ENCODE assay signal across 30 mouse cellular contexts in genomic region chr7:70089121-70089520, GRCm38 (mm10).
A peak's percentile ranks its signal among the peaks of the same experiment; 100 is the strongest.
DNase-seq lines count a peak whose midpoint lies in the region; ATAC-seq lines count a peak whose summit lies in the region.
"Had no signal": no experiment of that assay in that cellular context is flagged by ENCODE, and none has a peak within 500 bp of the region (broad histone marks: within the 10 kb centered on the region; RNA-seq: fewer than 3 reads in every experiment).

No protein-coding gene starts in this region.

- peaks cover 11% of the 10 kb centered on the region for H3K9me3 ChIP-seq in hindbrain, embryonic 10.5 days
- H3K9me3 ChIP-seq in hindbrain, embryonic 11.5 days (ENCODE audit: control insufficient read depth, low read length) = no peaks in the 10 kb centered on the region
- H3K9me3 ChIP-seq in forebrain, embryonic 12.5 days = peaks cover 10% of the 10 kb centered on the region; the same call in 1 of the 2 replicates
- H3K9me3 ChIP-seq: heart, embryonic 15.5 days; intestine, embryonic 15.5 days; stomach, embryonic 15.5 days had no signal

- 26% methylated on average over 5 of the region's 5 CpGs for WGBS in hindbrain, embryonic 10.5 days
- WGBS in hindbrain, embryonic 11.5 days = 40% methylated on average over 5 of the region's 5 CpGs
- WGBS in forebrain, embryonic 12.5 days = 6% methylated on average over 5 of the region's 5 CpGs

- peak; percentile 30 for DNase-seq in hindbrain, embryonic 10.5 days (ENCODE audit: low spot score)
- DNase-seq in hindbrain, embryonic 11.5 days (ENCODE audit: low spot score) = no peak
- peak; percentile 45 for DNase-seq in retina, postnatal 1 day
- DNase-seq in retina, embryonic 14.5 days (ENCODE audit: low spot score) = no peak
- no peak for DNase-seq in layer of hippocampus, adult 8-10 months (ENCODE audit: low spot score in 2 of 2)
- no peak for DNase-seq in frontal cortex, postnatal 36 days (ENCODE audit: low spot score in 2 of 2)
- DNase-seq: adrenal gland, postnatal 25 days; cerebellum, adult 18-20 months; cerebellum, postnatal 10 days; gastrocnemius, postnatal 25 days; heart, adult 11 months; heart, postnatal 36 days; kidney, adult 8-10 months; kidney, postnatal 4 days; layer of hippocampus, adult 9-11 months; liver; lung, adult 2 months; lung, postnatal 10 days; right cerebral cortex, postnatal 25 days had no signal

- H3K36me3 ChIP-seq in hindbrain, embryonic 10.5 days = no peaks in the 10 kb centered on the region
- H3K36me3 ChIP-seq in hindbrain, embryonic 11.5 days (ENCODE audit: control insufficient read depth, insufficient read depth, low read length) = no peaks in the 10 kb centered on the region
- no peaks in the 10 kb centered on the region for H3K36me3 ChIP-seq in forebrain, embryonic 12.5 days (replicated peaks)
- H3K36me3 ChIP-seq: embryonic facial prominence, embryonic 13.5 days; heart, embryonic 10.5 days; heart, embryonic 15.5 days; intestine, embryonic 15.5 days; stomach, embryonic 15.5 days had no signal

- H3K4me3 ChIP-seq in hindbrain, embryonic 10.5 days = no peak overlapping the region
- H3K4me3 ChIP-seq in hindbrain, embryonic 11.5 days (ENCODE audit: low read depth, low read length) = no peak overlapping the region
- no peak overlapping the region for H3K4me3 ChIP-seq in forebrain, embryonic 12.5 days (replicated peaks)
- H3K4me3 ChIP-seq: embryonic facial prominence, embryonic 13.5 days; heart, embryonic 10.5 days; heart, embryonic 15.5 days; intestine, embryonic 15.5 days; stomach, embryonic 15.5 days had no signal

- no peaks in the 10 kb centered on the region for H3K27me3 ChIP-seq in hindbrain, embryonic 10.5 days (ENCODE audit: insufficient read depth, poor library complexity, severe bottlenecking)
- no peaks in the 10 kb centered on the region for H3K27me3 ChIP-seq in hindbrain, embryonic 11.5 days (ENCODE audit: control insufficient read depth, insufficient read depth, low read length)
- H3K27me3 ChIP-seq in forebrain, embryonic 12.5 days = peaks cover 44% of the 10 kb centered on the region
- H3K27me3 ChIP-seq: embryonic facial prominence, embryonic 13.5 days; heart, embryonic 15.5 days; intestine, embryonic 15.5 days; stomach, embryonic 15.5 days had no signal

- no peak for ATAC-seq in hindbrain, embryonic 11.5 days (ENCODE audit: low FRiP score)
- peak; percentile 85; the same call in 1 of the 2 replicates for ATAC-seq in forebrain, embryonic 12.5 days (ENCODE audit: low FRiP score)
- ATAC-seq: CD4-positive, CD25-positive, alpha-beta regulatory T cell, adult 4 months; hindbrain, postnatal 0 days; intestine, embryonic 15.5 days had no signal

- H3K27ac ChIP-seq in hindbrain, embryonic 10.5 days = peak overlapping the region; percentile 64; the same call in 1 of the 2 replicates
- no peak overlapping the region for H3K27ac ChIP-seq in hindbrain, embryonic 11.5 days (ENCODE audit: low read depth, low read length)
- no peak overlapping the region; the same call in 1 of the 2 replicates for H3K27ac ChIP-seq in forebrain, embryonic 12.5 days
- H3K27ac ChIP-seq: embryonic facial prominence, embryonic 13.5 days; heart, embryonic 10.5 days; heart, embryonic 15.5 days; hindbrain, postnatal 0 days; intestine, embryonic 15.5 days; kidney, postnatal 0 days; liver, embryonic 14.5 days; macrophage; stomach, embryonic 15.5 days had no signal

- H3K4me1 ChIP-seq in hindbrain, embryonic 10.5 days (replicated peaks) = peaks cover 12% of the 10 kb centered on the region; the same call in 1 of the 2 replicates
- H3K4me1 ChIP-seq in hindbrain, embryonic 11.5 days (replicated peaks; ENCODE audit: control insufficient read depth, insufficient read depth, low read length) = no peaks in the 10 kb centered on the region
- H3K4me1 ChIP-seq in forebrain, embryonic 12.5 days = peaks cover 4% of the 10 kb centered on the region
- H3K4me1 ChIP-seq: embryonic facial prominence, embryonic 13.5 days; heart, embryonic 10.5 days; heart, embryonic 15.5 days; intestine, embryonic 15.5 days; stomach, embryonic 15.5 days had no signal

- H3K9ac ChIP-seq in hindbrain, embryonic 11.5 days (ENCODE audit: low read depth, low read length) = no peak overlapping the region
- H3K9ac ChIP-seq in forebrain, embryonic 12.5 days = no peak overlapping the region
- H3K9ac ChIP-seq: embryonic facial prominence, embryonic 13.5 days; heart, embryonic 15.5 days; intestine, embryonic 15.5 days; liver, embryonic 14.5 days; stomach, embryonic 15.5 days had no signal

- H3K4me2 ChIP-seq in hindbrain, embryonic 11.5 days (replicated peaks; ENCODE audit: low read depth, low read length) = no peak overlapping the region
- H3K4me2 ChIP-seq in forebrain, embryonic 12.5 days = no peak overlapping the region
- H3K4me2 ChIP-seq: embryonic facial prominence, embryonic 13.5 days; heart, embryonic 15.5 days; intestine, embryonic 15.5 days; stomach, embryonic 15.5 days had no signal

Comparison
In these comparisons a context has a peak if more than half of its experiments do, and no peak if none do; other contexts are left out.
1. DNase-seq: peak in hindbrain, embryonic 10.5 days (single experiment) and retina, postnatal 1 day (single experiment); none in hindbrain, embryonic 11.5 days (single experiment), retina, embryonic 14.5 days (single experiment), layer of hippocampus, adult 8-10 months (0 of 2) and frontal cortex, postnatal 36 days (0 of 2).